Mouse (Mus musculus) small intestine, adult 2 months (tissue): Measurements from ENCODE around the gene Cabp2.

ENCODE experiments used
- CTCF ChIP-seq: fragments of 200-500 bp; IDR thresholded peaks from 2 replicates; pipeline ENCODE4 v1.5.1; 2012; ENCODE audit warnings: low read depth, mild to moderate bottlenecking, control low read depth, inconsistent platforms, low read length, moderate library complexity, mixed read lengths; ENCODE audit not compliant: insufficient replicate concordance, insufficient read length; ENCODE audit errors: extremely low read depth
- POLR2A ChIP-seq: fragments of 200-500 bp; IDR thresholded peaks from 2 replicates; pipeline ENCODE4 v1.6.1; 2012; ENCODE audit warnings: low read depth, mild to moderate bottlenecking, control low read depth, inconsistent platforms, low read length, moderate library complexity

DNA sequence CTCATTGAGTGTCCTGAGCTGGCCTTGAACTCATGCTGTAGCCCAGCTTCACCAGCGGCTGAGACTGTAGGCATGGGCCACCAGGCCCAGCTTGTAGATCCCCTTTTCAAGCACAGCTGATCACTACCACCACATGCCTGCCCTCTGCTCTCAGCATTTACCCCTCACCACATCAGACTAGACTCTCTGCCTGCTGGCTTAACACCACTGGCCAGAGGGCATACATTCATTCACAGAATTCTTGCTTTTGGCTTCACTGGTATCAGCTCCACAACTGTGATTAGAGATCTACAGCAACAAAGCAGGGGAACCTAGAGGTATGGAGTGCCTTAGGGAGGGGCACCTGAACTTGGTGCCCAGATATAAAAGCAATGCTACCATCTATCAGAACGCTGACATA is 39.1 kb downstream of the Cabp2 start:
- TF ChIP-seq POLR2A (no peak), CTCF (no peak)
